Mouse (Mus musculus) ES-E14 (cell line): ENCODE measurements around the gene Ntm. TPM values are rescaled to one million over a fixed set of nuclear protein-coding genes. Genes with fewer than 3 reads are reported as not detected.

Experiments
- DNase-seq: peaks from one replicate; pipeline ENCODE4 v3.0.0-alpha.2; 2013; ENCODE audit warnings: low read depth, low spot score
- H3K27ac ChIP-seq: 2 replicates; pipeline ENCODE4 v1.5.1; 2012; ENCODE audit warnings: low read depth, mild to moderate bottlenecking, low read length, moderate library complexity, mixed read lengths; ENCODE audit not compliant: poor library complexity, insufficient read depth, severe bottlenecking
- H3K36me3 ChIP-seq: 2 replicates; pipeline ENCODE4 v1.6.1; 2012; ENCODE audit warnings: mild to moderate bottlenecking, low read length, moderate library complexity, mixed read lengths; ENCODE audit not compliant: control insufficient read depth, poor library complexity, insufficient read depth, severe bottlenecking
- H3K4me1 ChIP-seq, 2 experiments: fragments of 150-350 bp in 1 of 2; sonication (generic) in 1 of 2; 2 replicates each; pipeline ENCODE4 v1.6.1; 2012; ENCODE audit warnings: low read length in 2 of 2, mild to moderate bottlenecking in 1 of 2, mixed read lengths in 1 of 2; ENCODE audit not compliant: control insufficient read depth in 2 of 2, insufficient read depth in 2 of 2, poor library complexity in 1 of 2
- H3K4me3 ChIP-seq, 2 experiments: fragments of 150-350 bp in 1 of 2; sonication (generic) in 1 of 2; 2 replicates each; pipeline ENCODE4 v1.5.1; 2012; ENCODE audit warnings: low read length in 2 of 2, low read depth in 1 of 2, mild to moderate bottlenecking in 1 of 2, mixed read lengths in 1 of 2; ENCODE audit not compliant: insufficient read depth in 1 of 2, poor library complexity in 1 of 2, severe bottlenecking in 1 of 2
- H3K9ac ChIP-seq: 2 replicates; pipeline ENCODE4 v1.6.1; 2012; ENCODE audit warnings: low read depth, mild to moderate bottlenecking, low read length, mixed read lengths; ENCODE audit not compliant: poor library complexity, insufficient read depth, severe bottlenecking
- H3K9me3 ChIP-seq: fragments of 150-350 bp; sonication (generic); 2 replicates; pipeline ENCODE4 v1.6.1; 2012; ENCODE audit warnings: low read depth, mild to moderate bottlenecking, low read length; ENCODE audit not compliant: control insufficient read depth, insufficient read depth
- CHD2 ChIP-seq: IDR thresholded peaks from 2 replicates; pipeline ENCODE4 v1.6.1; 2014; ENCODE audit warnings: mild to moderate bottlenecking, low read depth, low read length, inconsistent platforms
- HCFC1 ChIP-seq: IDR thresholded peaks from 2 replicates; pipeline ENCODE4 v1.6.1; 2012; ENCODE audit warnings: low read length, inconsistent platforms, borderline replicate concordance; ENCODE audit not compliant: insufficient read depth
- MAFK ChIP-seq: IDR thresholded peaks from 2 replicates; pipeline ENCODE4 v1.6.1; 2014; ENCODE audit warnings: mild to moderate bottlenecking, low read depth, low read length, inconsistent platforms; ENCODE audit not compliant: insufficient read depth
- ZC3H11A ChIP-seq: IDR thresholded peaks from 2 replicates; pipeline ENCODE4 v1.6.1; 2012; ENCODE audit warnings: low read depth, mild to moderate bottlenecking, inconsistent platforms, low read length, borderline replicate concordance
- ZNF384 ChIP-seq: IDR thresholded peaks from 2 replicates; pipeline ENCODE4 v1.6.1; 2012; ENCODE audit warnings: low read depth, low read length, inconsistent platforms
- in situ Hi-C, 2 experiments: fragments of 600-800 bp; cut with MboI; formaldehyde crosslinking; loops; one replicate each; pipeline ENCODE4 v1.15.1; 2025; ENCODE audit warnings: low sequenced_read_pairs in 2 of 2, inconsistent platforms in 1 of 2; ENCODE audit not compliant: unreplicated experiment in 2 of 2
- total RNA-seq: library from RNA; depleted of rRNA; stranded (reverse); fragments of 300-350 nt; gene quantifications from 2 replicates; pipeline ENCODE4 v1.2.3, GENCODE M21; 2012

The Ntm gene
- total RNA-seq, 1 experiment, result 0.67 TPM

DNA sequence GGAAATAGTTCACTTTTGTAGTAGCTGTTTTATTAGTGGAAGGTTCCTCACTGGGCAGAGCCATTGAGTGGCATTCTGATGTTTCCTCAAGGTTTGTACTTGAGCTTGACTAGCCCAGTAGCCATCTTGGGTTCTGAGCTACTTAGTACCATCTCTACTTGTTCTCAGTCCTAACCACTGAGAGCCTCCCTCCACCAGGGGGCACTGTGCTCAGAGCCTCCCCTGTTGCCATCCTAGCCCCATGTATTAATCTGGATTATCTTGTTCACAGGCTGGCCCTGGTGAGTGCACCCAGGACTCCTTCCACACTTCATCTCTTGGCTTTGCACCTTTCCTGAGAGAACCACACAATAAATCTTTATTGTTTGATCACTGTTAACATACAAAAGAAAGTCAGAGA lies 555.0 kb downstream of the Ntm start:
- Histone ChIP-seq H3K9me3 (no peaks in the 10 kb centered on the region), H3K9ac (no peak overlapping the region), H3K27ac (no peak overlapping the region), H3K4me1 (0 out of 4 replicates have a peak, but pooled peaks cover 0 to 2% of the 10 kb centered on the region in 2 experiments), H3K36me3 (no peaks in the 10 kb centered on the region), H3K4me3 (no peak overlapping the region)
- DNase-seq, result peak; percentile 66
- TF ChIP-seq HCFC1, result no peak
- no peak for TF ChIP-seq ZNF384
- no peak for TF ChIP-seq CHD2
- TF ChIP-seq MAFK, result no peak
- TF ChIP-seq ZC3H11A, result no peak; the same call in 1 of the 2 replicates
- in situ Hi-C loops, result no loop called here

DNA sequence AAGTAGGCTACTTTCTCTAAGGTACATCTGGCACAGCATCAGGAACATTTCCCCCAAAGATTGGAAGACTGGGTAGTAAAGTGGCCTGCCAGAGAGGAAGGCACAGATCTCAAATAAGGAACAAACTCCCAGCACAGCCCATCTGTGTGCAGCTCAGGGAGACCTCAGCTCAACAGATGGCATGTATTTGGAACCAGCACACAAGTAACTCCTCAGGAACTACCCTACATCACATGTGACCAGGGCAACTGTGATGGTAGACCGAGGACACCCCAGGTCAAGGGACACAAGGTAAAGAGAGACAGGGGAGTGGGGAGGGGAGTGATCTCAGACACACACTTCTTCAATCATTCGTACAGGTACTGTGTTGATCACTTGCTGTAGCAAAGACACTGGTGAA lies 556.0 kb downstream of the Ntm start:
- Histone ChIP-seq H3K4me3 (no peak overlapping the region), H3K27ac (no peak overlapping the region), H3K9me3 (no peaks in the 10 kb centered on the region), H3K4me1 (0 out of 4 replicates have a peak, but pooled peaks cover 0 to 2% of the 10 kb centered on the region in 2 experiments), H3K9ac (no peak overlapping the region), H3K36me3 (no peaks in the 10 kb centered on the region)
- no peak for TF ChIP-seq ZC3H11A
- TF ChIP-seq MAFK, result no peak
- TF ChIP-seq HCFC1, result no peak
- no peak for TF ChIP-seq CHD2
- DNase-seq, result no peak
- in situ Hi-C loops, result no loop called here

DNA sequence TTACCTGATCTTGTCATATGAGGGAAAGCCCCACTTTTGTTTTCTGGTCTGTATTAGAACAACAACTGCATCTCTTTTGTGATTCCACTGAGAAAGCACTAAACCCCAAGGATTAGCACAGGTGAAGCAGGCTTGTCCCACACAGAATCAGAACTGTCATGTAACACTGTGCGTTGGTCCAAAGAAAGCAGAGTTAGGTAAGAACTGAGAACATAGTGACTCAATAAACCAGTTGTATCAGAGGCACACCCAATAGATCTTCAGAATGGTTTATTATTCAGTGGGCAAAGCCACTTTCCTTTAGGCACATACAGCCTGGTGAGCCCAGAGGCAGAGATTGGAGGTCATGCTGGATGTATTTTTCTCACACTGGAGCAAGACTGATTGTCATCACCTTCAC lies 556.9 kb downstream of the Ntm start:
- 0 out of 4 replicates have a peak, but pooled peaks cover 0 to under 1% of the 10 kb centered on the region in 2 experiments for H3K4me1 ChIP-seq
- no peak overlapping the region for H3K9ac ChIP-seq
- no peak overlapping the region for H3K4me3 ChIP-seq
- no peak overlapping the region for H3K27ac ChIP-seq
- TF ChIP-seq ZNF384, result no peak
- TF ChIP-seq CHD2, result no peak
- TF ChIP-seq ZC3H11A, result no peak
- no peak for TF ChIP-seq HCFC1
- no peak for TF ChIP-seq MAFK
- DNase-seq, result no peak
- in situ Hi-C loops, result no loop called here
- H3K36me3 ChIP-seq, result no peaks in the 10 kb centered on the region
- H3K9me3 ChIP-seq, result no peaks in the 10 kb centered on the region

DNA sequence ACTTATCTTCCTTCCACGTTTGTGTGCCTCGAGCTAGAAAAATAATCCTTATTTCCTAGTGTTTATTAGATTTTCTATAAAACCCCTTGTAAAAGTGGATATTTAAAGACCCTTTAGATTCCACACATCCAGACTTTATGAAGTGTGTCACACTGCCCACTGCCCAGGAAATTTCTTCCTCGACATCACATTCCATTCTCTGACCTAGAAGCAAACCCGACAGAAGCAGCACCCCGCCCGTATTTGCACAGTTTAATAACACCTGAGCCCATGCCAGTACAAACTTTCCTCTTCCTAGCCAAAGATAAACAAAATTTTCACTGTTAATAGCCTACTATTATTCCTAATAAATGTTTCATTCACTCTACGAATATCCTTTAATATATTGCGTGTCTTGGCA lies 562.8 kb downstream of the Ntm start:
- Histone ChIP-seq H3K36me3 (no peaks in the 10 kb centered on the region), H3K4me1 (no peaks in the 10 kb centered on the region), H3K9ac (no peak overlapping the region), H3K9me3 (no peaks in the 10 kb centered on the region), H3K27ac (no peak overlapping the region), H3K4me3 (no peak overlapping the region)
- DNase-seq, result no peak
- in situ Hi-C loops, result no loop called here
- no peak for TF ChIP-seq ZC3H11A
- TF ChIP-seq ZNF384, result no peak
- no peak for TF ChIP-seq HCFC1
- no peak for TF ChIP-seq MAFK
- TF ChIP-seq CHD2, result no peak

DNA sequence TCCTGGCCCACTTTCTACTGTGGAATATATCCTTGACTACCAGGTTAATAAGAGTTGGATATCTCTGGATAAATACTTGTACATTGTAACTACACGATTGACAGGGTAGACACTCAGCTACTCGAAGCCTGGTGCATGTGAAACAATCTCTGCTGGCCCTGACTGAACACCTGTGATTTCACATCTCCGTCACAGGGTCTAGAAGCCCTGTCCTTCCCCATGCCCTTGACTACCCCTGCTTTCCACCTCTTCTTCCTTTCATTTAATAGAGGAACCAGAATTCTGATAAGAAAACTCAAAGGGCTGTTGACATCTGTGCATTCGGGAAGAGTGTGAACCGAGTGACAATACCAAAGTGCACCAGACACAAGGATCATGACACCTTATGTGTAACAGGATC lies 566.8 kb downstream of the Ntm start:
- no peaks in the 10 kb centered on the region for H3K36me3 ChIP-seq
- H3K4me3 ChIP-seq, result no peak overlapping the region
- no peak overlapping the region for H3K27ac ChIP-seq
- TF ChIP-seq ZC3H11A (no peak), HCFC1 (no peak), ZNF384 (no peak), MAFK (no peak)
- no peak overlapping the region for H3K9ac ChIP-seq
- H3K9me3 ChIP-seq, result no peaks in the 10 kb centered on the region
- H3K4me1 ChIP-seq, result no peaks in the 10 kb centered on the region
- in situ Hi-C loops, result no loop called here
- DNase-seq, result no peak
